Mouse (Mus musculus): ENCODE measurements around the gene Uvssa.

The Uvssa gene

DNA sequence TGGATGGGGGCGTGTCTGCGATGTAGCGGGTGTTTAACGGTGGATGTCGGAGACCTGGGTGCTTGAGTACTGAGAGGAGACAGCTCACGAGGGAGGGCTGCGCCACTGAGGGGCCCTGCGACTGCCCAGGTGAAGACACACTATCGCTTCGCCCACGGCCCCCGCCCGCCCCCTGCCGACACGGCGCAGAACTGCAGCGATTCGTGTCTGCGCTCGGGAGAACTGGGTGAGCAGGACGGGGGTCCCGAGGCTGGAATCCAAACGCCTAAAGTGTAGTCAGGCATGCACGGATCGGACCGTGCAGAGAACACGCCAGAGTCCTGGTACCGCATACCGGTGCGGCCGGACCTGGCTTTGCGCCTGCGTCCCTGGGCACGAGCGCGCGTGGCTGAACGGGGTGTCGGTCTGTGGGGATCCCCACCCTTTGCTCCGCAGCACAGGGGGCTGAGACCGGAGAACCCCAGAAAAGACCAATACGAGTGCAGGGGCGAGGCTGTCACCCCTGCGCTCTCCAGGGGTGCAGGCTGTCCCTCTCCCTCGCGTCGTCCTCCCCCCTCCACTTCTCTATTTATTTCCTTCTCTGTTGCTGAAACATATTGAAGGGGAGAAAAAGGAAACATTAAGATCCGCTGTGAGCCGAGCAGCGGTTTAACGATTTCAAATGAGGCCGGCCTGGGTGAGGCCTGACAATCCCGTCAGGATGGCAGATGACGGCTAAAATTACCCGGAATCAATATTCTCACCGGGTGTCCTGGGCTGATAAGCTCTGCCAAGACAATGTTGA, 64.8 kb downstream of the Uvssa start:
- DNase-seq (ENCODE audit: low spot score in 2 of 2), result peak in 1 of 2 experiments; percentile 26

DNA sequence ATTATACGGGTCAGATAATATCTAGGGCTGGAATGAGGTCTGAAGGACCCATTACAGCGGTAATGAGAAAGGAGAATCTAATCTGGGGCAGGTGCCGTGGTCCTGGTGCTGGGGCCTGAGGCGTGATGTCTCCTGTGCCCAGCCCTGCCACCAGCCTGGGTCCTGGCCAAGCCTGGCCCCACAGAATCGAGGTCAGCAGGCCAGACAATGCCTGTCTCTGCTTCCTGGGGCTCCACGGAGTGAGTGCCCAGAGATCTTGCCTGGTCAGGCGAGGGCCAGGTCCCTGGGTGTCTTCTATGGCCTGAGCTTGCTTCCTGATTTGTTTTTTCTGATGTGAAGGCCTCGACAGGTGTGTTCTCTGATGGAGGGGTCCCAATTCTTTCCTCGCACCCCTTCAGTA, 65.4 kb downstream of the Uvssa start:
- no peak for DNase-seq (ENCODE audit: low spot score in 2 of 2)

DNA sequence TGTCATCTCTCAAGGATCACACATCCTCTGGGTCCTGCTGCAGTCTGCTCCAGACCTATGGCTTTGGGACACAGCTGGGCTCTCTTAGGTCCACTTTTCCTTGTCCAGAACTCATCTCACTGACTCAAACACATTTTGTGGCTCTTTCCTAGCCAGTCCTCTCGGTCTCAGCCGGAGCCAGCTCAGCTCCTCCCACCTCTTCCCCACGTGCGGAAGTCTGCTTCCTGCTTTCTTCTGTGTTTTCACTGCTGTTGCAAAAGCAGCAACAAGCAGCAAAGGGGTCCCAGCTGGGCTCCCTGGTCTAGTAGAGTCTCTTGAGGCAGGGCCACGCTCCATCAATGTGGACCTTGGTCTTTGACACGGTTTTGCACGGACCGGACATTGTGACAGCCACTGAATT, 77.4 kb downstream of the Uvssa start:
- no peak for DNase-seq (ENCODE audit: low spot score in 2 of 2)

- no peak for DNase-seq (ENCODE audit: low spot score in 2 of 2)
Observed at GRCm38 (mm10) chr5:33458132-33458622, 79.8 kb downstream of the Uvssa start.

- no peak for DNase-seq (ENCODE audit: low spot score in 2 of 2)
Observed at GRCm38 (mm10) chr5:33459111-33459510, 80.8 kb downstream of the Uvssa start.

DNA sequence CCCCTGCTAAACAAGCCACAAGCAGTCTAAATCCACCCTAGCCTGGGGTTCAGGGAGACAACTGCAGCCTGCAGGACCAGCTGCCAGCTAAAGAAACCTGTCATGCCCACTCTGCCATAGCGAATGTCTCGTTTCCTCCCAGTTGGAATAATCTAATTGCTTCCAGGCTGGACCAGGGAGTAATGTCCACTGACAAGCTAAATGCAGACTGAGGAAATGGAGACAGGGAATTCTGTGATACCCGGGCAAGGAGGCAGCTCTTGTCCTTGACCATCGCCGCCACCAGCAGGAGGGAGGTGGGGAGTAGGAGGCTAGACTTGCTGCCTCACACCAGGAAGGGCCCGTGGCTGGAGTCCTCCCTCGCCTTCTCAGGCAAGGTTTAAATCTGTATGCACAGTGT, 86.0 kb downstream of the Uvssa start:
- no peak for DNase-seq (ENCODE audit: low spot score in 2 of 2)

DNA sequence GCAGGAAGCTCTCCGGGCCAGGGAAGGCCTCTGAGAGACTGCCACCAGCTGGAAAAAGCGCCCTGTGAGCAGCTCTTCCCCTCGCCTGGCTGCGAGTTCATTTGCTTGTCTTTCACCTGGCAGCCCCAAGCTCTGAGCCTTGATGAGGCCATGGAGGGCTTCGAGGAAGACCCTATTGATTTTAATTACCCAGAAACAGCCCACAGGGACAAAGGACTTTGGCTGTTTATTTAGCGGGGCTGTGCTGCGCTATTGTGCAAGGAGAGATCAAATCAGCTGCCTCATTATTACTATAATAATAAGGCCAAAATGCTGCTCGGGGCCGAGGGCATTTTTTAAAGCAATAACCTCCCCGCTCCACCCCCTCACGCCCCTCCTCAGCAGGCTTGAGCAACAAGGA, 87.1 kb downstream of the Uvssa start:
- DNase-seq (ENCODE audit: low spot score in 2 of 2), result no peak

Data from frontal cortex, postnatal 10 days (tissue).